Mouse (Mus musculus) forebrain, embryonic 12.5 days (tissue): ENCODE results near the gene Gsta3. TPM values are rescaled to one million over a fixed set of nuclear protein-coding genes. Genes with fewer than 3 reads are reported as not detected.
"Not testable (repeated sequence)": the region's sequence is repeated elsewhere in the genome, so short reads cannot be mapped to it uniquely, and the experiment has no call there.

Experiments
- ATAC-seq: fragments of 200-750 bp; cut with Nextera tagmentation; 2 replicates; pipeline ENCODE4 v1.8.0; 2017; ENCODE audit warnings: moderate TSS enrichment; ENCODE audit not compliant: low FRiP score
- H3K27ac ChIP-seq: fragments of 300-500 bp; sonication (generic); 2 replicates; pipeline ENCODE4 v1.5.1; 2016; ENCODE audit warnings: mild to moderate bottlenecking
- H3K27me3 ChIP-seq: fragments of 300-500 bp; sonication (generic); 2 replicates; pipeline ENCODE4 v1.6.1; 2016; ENCODE audit warnings: mild to moderate bottlenecking
- H3K36me3 ChIP-seq: fragments of 300-500 bp; sonication (generic); replicated peaks from 2 replicates; pipeline ENCODE4 v1.6.1; 2016; ENCODE audit warnings: mild to moderate bottlenecking
- H3K4me1 ChIP-seq: fragments of 300-500 bp; sonication (generic); 2 replicates; pipeline ENCODE4 v1.6.1; 2016
- H3K4me2 ChIP-seq: fragments of 300-500 bp; sonication (generic); 2 replicates; pipeline ENCODE4 v1.6.1; 2016; ENCODE audit warnings: mild to moderate bottlenecking, moderate library complexity
- H3K4me3 ChIP-seq: fragments of 300-500 bp; sonication (generic); replicated peaks from 2 replicates; pipeline ENCODE4 v1.5.1; 2016; ENCODE audit warnings: mild to moderate bottlenecking
- H3K9ac ChIP-seq: fragments of 300-500 bp; sonication (generic); 2 replicates; pipeline ENCODE4 v1.6.1; 2016; ENCODE audit warnings: mild to moderate bottlenecking
- H3K9me3 ChIP-seq: fragments of 300-500 bp; sonication (generic); 2 replicates; pipeline ENCODE4 v1.6.1; 2016
- WGBS: fragments of 180-500 bp; shearing (Covaris S2); methylation state at CpG from one replicate; pipeline ENCODE4 v1.1.7; 2016; 5-methylcytosine and 5-hydroxymethylcytosine counted together
- polyA plus RNA-seq: library from polyadenylated mRNA; unstranded; fragments of >200 nt; fragmentation: Nextera tagmentation; extraction: Ambion mirVana; gene quantifications from 2 replicates; pipeline ENCODE4 v1.2.1, GENCODE M21; 2016

The Gsta3 gene
- polyA plus RNA-seq, 1 experiment from 2014 or later = 0.23 TPM

DNA sequence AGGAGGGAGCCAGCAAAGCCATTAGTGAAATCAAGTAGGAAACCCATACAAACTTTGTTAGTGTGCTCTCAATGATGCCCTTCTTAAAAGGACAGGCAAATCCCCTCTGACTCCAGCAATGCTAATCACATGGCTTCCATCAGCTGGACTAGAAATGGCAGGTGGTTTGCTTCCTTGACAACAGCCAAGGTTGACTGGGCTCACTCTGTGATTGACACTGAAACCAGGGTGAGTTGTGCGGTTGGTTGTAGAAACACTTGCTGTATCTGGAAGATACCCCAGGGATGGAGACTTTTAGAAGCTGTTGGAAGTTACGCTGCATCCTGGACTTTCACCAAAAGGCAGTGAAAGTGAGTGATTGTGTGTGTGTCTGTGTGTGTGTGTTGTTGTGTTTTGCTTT, 44.3 kb downstream of the Gsta3 start:
- not testable (repeated sequence) for H3K27me3 ChIP-seq, H3K4me2 ChIP-seq, H3K36me3 ChIP-seq, H3K27ac ChIP-seq, H3K4me1 ChIP-seq, H3K4me3 ChIP-seq, H3K9ac ChIP-seq, H3K9me3 ChIP-seq, ATAC-seq
- 64% methylated on average over 2 of the region's 2 CpGs for WGBS

DNA sequence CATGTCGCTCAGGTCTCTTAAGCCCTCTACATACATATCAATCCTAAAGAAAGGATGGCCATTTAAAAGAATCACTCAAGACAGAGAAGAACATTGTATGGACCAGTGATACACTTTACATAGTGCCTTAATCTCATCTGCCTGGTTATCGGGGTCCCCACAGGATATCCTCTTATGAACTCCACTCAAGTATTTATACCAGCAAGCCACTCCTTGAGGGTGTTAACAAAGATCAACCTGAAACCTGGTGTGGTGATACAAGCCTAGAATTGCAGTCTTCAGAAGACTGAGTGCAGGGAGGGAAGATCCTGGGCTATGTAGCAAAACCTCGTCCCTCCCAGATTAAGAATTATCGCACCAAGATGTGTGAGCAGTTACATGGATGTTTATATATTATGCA, 51.0 kb downstream of the Gsta3 start:
- H3K4me3 ChIP-seq = no peak overlapping the region
- H3K9me3 ChIP-seq = no peaks in the 10 kb centered on the region
- no peaks in the 10 kb centered on the region for H3K27me3 ChIP-seq
- no peak overlapping the region for H3K9ac ChIP-seq
- H3K4me1 ChIP-seq = no peaks in the 10 kb centered on the region
- WGBS = 92% methylated on average over 4 of the region's 4 CpGs
- ATAC-seq = no peak
- no peaks in the 10 kb centered on the region for H3K36me3 ChIP-seq
- H3K27ac ChIP-seq = no peak overlapping the region
- no peak overlapping the region for H3K4me2 ChIP-seq

DNA sequence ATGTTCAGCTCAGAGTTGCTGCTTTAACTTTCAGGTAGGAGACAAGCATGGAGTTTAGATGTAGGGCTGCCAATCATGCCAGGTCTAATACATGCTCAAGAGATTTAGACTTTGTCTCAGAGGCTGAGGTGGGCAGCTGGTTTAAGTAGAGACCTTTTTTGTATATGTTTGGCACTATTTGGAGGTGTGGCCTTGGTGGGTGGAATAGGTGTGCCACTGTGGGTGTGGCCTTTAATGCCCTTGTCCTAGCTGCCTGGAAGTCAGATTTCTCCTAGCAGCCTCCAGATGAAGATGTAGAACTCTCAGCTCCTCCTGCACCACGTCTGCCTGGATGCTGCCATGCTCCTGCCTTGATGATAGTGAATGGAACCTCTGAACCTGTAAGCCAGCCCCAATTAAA, 52.2 kb downstream of the Gsta3 start:
- H3K4me2 ChIP-seq = no peak overlapping the region
- no peak overlapping the region for H3K27ac ChIP-seq
- 70% methylated on average over 1 of the region's 1 CpGs for WGBS
- no peak for ATAC-seq
- H3K27me3 ChIP-seq = no peaks in the 10 kb centered on the region
- no peaks in the 10 kb centered on the region for H3K9me3 ChIP-seq
- H3K9ac ChIP-seq = no peak overlapping the region
- H3K36me3 ChIP-seq = no peaks in the 10 kb centered on the region
- H3K4me1 ChIP-seq = no peaks in the 10 kb centered on the region
- no peak overlapping the region for H3K4me3 ChIP-seq

DNA sequence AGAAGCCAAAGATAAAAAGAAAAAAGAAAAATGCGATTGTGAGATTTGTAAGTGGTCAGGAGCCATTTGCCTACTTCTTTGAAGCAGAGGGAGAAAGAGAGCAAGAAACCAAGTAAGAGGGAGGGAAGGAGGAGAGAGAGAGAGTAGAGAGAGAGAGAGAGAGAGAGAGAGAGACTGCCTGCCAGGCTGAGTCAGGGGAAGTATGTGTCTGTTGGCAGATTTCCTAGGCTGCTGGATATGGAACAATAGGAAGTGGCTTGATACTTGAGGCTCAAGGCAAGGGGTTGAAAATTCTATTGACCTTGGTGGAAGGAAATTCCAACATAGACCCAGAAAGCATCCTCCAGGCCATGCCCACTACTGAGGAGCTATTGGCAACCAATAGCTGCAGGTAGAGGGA, 55.8 kb downstream of the Gsta3 start:
- H3K9me3 ChIP-seq = no peaks in the 10 kb centered on the region
- no peak for ATAC-seq
- H3K4me3 ChIP-seq = no peak overlapping the region
- H3K9ac ChIP-seq = no peak overlapping the region
- no peaks in the 10 kb centered on the region for H3K36me3 ChIP-seq
- 97% methylated on average over 1 of the region's 1 CpGs for WGBS
- H3K27ac ChIP-seq = no peak overlapping the region
- H3K27me3 ChIP-seq = no peaks in the 10 kb centered on the region
- H3K4me2 ChIP-seq = no peak overlapping the region
- H3K4me1 ChIP-seq = no peaks in the 10 kb centered on the region

DNA sequence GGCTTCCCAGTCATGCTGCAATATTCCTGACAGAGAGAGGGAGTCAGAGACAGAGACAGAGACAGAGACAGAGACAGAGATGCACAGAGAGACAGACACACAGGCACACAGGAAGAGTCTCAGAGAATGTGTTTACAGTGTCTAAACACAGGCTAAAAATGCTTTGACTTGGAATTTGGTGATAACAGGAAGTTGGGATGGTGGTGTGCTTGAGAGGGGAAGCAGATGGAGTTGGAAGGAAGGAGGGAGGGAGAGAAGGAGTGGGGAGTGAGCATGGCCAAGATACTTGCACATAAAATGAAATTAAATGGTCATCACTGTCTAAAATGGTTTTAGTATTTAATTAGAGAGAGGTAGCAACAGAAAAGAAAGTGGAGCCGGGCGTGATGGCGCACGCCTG, 57.7 kb downstream of the Gsta3 start:
- Histone ChIP-seq H3K27me3 (no peaks in the 10 kb centered on the region), H3K4me1 (no peaks in the 10 kb centered on the region), H3K4me2 (no peak overlapping the region), H3K4me3 (no peak overlapping the region), H3K9ac (no peak overlapping the region), H3K36me3 (no peaks in the 10 kb centered on the region), H3K27ac (no peak overlapping the region), H3K9me3 (no peaks in the 10 kb centered on the region)
- ATAC-seq = no peak
- WGBS = 97% methylated on average over 4 of the region's 4 CpGs

DNA sequence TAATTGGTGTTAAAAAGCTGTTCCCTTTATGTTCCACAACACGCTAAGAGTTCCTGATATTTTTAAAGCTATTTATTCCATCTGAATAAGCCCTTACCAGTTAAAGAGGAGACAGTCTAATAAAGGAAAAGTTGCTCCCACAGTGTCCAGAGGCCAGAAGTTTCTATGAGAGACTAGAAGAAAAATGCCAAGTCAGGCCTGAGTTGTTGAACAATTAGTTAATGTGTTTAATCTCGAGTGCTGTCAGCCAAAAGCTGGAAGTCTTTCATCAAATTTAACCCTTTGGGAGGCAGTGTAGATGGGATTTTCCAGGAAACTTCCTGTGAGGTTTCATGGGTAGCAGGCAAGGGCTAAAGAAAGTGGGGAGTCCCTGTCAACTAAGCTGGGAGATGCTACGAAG, 59.4 kb downstream of the Gsta3 start:
- Histone ChIP-seq H3K9me3 (no peaks in the 10 kb centered on the region), H3K27ac (no peak overlapping the region), H3K4me3 (no peak overlapping the region), H3K4me1 (no peaks in the 10 kb centered on the region), H3K4me2 (no peak overlapping the region), H3K27me3 (no peaks in the 10 kb centered on the region), H3K9ac (no peak overlapping the region), H3K36me3 (no peaks in the 10 kb centered on the region)
- no peak for ATAC-seq
- whole genome bisulfite sequencing = 57% methylated on average over 3 of the region's 3 CpGs

DNA sequence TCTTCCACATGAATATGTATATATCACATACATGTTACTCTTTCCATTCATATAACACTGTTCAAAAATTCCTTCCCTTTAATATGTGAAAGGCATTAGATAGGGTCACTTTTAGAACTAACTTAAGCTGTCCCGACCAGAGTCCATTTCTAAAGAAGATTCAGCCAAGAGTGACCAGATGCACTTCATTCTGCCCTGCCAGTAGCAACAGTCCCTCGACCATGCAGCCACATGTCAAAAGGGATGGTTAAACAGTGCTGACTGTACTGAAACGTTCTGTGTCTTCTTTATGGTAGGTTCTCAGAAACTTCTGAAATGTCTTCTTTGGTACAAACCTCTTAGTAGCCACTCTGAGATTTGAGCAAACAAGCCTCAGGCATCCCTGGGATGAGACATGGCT, 61.3 kb downstream of the Gsta3 start:
- no peak overlapping the region for H3K9ac ChIP-seq
- no peak overlapping the region for H3K4me2 ChIP-seq
- WGBS = 82% methylated on average over 3 of the region's 3 CpGs
- no peak for ATAC-seq
- no peaks in the 10 kb centered on the region for H3K27me3 ChIP-seq
- H3K9me3 ChIP-seq = no peaks in the 10 kb centered on the region
- H3K4me1 ChIP-seq = no peaks in the 10 kb centered on the region
- H3K36me3 ChIP-seq = no peaks in the 10 kb centered on the region
- no peak overlapping the region for H3K27ac ChIP-seq
- no peak overlapping the region for H3K4me3 ChIP-seq

DNA sequence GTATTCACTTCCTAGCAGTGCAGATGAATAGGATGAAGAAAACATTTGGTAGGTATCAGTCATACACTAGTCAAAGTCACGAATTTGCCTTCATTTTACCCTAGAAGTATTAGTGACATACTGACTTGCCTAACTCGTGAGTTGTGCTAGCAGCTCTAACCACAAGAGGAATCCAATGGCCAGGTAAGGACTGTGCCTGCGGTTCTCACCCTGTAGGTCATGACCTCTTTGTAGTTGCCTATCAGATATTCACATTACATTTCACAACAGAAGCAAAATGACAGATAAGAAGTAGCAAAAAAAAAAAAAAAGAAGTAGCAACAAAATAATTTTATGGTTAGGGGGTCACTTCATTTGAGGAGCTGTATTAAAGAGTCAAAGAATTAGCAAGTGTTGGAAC, 63.8 kb downstream of the Gsta3 start:
- no peak overlapping the region for H3K4me2 ChIP-seq

DNA sequence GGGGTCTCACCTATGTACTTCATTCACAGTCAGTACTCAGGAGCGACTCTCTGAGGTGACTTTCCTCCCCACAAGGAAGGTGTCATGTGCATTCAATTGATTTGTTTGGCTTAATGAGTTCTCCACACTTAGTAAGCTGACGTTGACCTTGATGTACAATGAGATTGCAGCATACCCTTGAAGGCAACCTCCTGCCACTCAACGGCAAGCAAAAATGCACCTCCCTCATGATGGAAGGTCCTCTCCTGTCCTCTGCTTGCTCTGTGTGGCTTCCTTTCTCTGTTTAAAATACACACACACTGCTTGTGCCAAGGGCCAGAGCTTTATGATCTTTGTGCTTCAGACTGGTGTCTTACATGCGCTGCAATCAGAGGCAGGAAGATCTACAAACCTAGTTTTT, 64.3 kb downstream of the Gsta3 start:
- Histone ChIP-seq H3K9ac (no peak overlapping the region), H3K27me3 (no peaks in the 10 kb centered on the region), H3K27ac (no peak overlapping the region), H3K36me3 (no peaks in the 10 kb centered on the region), H3K4me2 (no peak overlapping the region), H3K4me1 (no peaks in the 10 kb centered on the region), H3K9me3 (no peaks in the 10 kb centered on the region), H3K4me3 (no peak overlapping the region)
- ATAC-seq = no peak
- WGBS = 87% methylated on average over 4 of the region's 4 CpGs

More for the DNA sequence above, 63.8 kb downstream of the Gsta3 start:
- Histone ChIP-seq H3K27me3 (no peaks in the 10 kb centered on the region), H3K4me3 (no peak overlapping the region), H3K27ac (no peak overlapping the region), H3K4me1 (no peaks in the 10 kb centered on the region), H3K9ac (no peak overlapping the region), H3K36me3 (no peaks in the 10 kb centered on the region), H3K9me3 (no peaks in the 10 kb centered on the region)
- no peak for ATAC-seq
- 80% methylated on average over 3 of the region's 3 CpGs for WGBS

DNA sequence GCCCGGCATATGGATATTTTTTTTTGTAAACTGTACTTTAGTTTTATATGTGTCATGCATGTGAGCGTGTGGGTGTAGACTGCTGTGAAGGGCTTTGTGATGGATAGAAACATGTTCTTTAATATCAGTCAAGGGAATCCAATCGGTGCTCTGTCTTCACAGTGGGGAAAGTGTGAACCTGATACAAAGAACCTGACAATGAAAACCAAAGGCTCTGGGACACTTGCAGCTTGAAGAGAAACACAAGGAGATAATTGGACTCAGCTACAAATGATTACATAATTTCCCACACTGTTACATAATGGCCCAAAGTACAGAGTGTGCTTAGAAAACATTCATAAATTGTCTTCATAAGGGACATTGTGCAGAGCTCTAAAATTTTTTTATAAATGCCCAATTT, 65.1 kb downstream of the Gsta3 start:
- 93% methylated on average over 3 of the region's 3 CpGs for WGBS
- no peaks in the 10 kb centered on the region for H3K9me3 ChIP-seq
- no peaks in the 10 kb centered on the region for H3K4me1 ChIP-seq
- ATAC-seq = no peak
- no peaks in the 10 kb centered on the region for H3K27me3 ChIP-seq
- H3K36me3 ChIP-seq = no peaks in the 10 kb centered on the region
- no peak overlapping the region for H3K4me3 ChIP-seq
- H3K9ac ChIP-seq = no peak overlapping the region
- H3K27ac ChIP-seq = no peak overlapping the region
- H3K4me2 ChIP-seq = no peak overlapping the region

DNA sequence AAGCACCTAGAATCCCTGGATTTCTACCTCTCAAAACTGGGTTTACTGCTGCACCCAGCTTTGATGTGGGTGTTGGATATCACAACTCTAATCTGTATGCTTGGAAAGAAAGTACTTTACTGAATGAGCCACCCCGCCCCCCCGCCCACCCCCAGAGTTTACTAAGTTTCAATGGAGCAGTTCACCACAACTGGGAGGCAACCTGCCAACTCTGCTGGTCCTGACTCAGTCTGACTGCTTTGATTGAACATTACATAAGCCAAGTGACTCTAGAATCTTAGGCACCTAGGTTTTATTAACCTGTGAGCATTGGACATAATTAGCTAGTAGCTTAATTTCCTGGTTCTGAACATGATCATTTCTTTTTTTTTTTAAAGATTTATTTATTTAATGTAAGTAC, 73.9 kb downstream of the Gsta3 start:
- Histone ChIP-seq H3K9ac (no peak overlapping the region), H3K27ac (no peak overlapping the region), H3K4me2 (no peak overlapping the region), H3K4me3 (no peak overlapping the region), H3K4me1 (no peaks in the 10 kb centered on the region), H3K27me3 (no peaks in the 10 kb centered on the region), H3K9me3 (no peaks in the 10 kb centered on the region), H3K36me3 (no peaks in the 10 kb centered on the region)
- 100% methylated on average over 2 of the region's 2 CpGs for WGBS
- ATAC-seq = no peak

Other genes starting within 250 kb of the Gsta3 start
- 3.5 and 4.1 TPM in 2 replicates for gene Tram2, start 161.4 kb upstream of the Gsta3 start, polyA plus RNA-seq
- 12.7 and 13.6 TPM in 2 replicates for gene Tmem14a, start 22.0 kb upstream of the Gsta3 start, polyA plus RNA-seq
- gene Khdc1a, start 109.1 kb downstream of the Gsta3 start, polyA plus RNA-seq = not detected in 2 replicates
- not detected in 2 replicates for gene Khdc1c, start 127.7 kb downstream of the Gsta3 start, polyA plus RNA-seq
- gene Khdc1b, start 143.0 kb downstream of the Gsta3 start, polyA plus RNA-seq = 0.09 TPM in 1 of 2 replicates, not detected in the other